Mouse (Mus musculus) frontal cortex, postnatal 10 days (tissue): ENCODE data around the gene Gm10778.

ENCODE experiments used
- DNase-seq, 2 experiments: peaks; one replicate each; pipeline ENCODE4 v3.0.0; 2022; ENCODE audit warnings: low spot score in 2 of 2, mixed read lengths in 1 of 2

The Gm10778 gene

GRCm38 (mm10) chr10:81648803-81649775 is at the start of gene Gm10778:
TSS of gene Gm10778 (plus strand) at chr10:81649059.
- DNase-seq: peak; percentile 74 to 85

DNA sequence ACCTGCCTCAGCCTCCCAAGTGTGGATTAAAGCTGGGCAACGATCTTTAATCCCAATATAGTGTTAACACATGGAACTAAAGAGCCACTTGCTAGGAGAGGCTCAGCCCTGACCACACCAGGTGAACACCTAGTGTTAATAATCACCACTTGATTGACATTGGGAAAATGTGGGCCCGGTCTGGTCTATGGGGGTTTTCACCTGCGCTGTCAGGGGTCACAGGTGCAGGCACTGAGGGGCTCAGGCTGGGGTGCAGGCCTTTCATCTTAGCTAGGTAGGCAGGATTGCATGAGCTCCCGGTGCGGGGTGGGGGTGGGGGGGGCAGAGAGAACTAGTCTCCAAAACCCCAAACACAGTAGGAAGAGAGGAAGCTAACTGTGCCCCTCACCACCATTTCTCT is 49.2 kb upstream of the Gm10778 start:
- no peak for DNase-seq

DNA sequence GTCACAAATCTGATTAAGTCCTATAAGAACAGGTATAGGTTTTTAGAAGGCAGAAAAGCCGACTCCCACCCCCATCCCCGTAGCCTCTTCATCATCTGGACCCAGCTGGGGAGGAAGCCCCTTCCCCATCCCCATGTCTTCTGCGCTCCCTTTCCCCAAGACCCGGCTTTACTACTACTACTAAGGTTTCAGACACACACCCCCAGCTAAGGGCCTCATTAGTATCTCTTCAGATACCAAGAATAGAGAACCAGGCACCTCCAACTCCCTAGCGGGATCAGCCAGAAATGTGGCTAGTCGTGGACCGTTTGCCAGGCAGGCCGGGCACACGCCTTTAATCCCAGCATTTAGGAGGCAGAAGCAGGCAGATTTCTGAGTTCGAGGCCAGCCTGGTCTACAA is 48.8 kb upstream of the Gm10778 start:
- DNase-seq: no peak

DNA sequence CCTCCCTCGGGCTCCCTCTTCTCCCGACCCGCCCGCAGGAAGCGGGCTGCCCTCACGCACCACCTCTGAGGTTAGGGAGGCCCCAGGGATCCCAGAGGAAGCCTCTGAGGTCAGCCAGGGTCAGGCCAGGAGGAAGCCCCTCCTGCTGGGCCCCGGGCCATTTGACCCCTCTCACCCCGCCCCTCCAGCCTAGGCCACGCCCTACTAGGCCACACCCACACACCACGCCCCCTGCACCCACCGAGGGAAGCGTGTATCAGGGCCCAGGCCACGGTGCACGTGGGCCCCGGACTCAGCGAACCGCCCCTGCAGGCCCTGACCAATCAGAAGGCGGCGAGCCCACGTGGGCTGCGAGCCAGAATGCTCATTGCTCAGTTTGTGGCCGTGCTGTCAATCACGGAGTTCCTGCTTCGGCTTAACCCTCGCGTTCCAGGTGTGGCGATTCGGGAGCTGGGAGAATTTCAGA is 48.1 kb upstream of the Gm10778 start, which contains the start of gene Tle6:
Gene Tle6 (minus strand): TSS at position 336 of the 466 bp plus-strand sequence.
- peak; percentile 90 to 93 for DNase-seq

DNA sequence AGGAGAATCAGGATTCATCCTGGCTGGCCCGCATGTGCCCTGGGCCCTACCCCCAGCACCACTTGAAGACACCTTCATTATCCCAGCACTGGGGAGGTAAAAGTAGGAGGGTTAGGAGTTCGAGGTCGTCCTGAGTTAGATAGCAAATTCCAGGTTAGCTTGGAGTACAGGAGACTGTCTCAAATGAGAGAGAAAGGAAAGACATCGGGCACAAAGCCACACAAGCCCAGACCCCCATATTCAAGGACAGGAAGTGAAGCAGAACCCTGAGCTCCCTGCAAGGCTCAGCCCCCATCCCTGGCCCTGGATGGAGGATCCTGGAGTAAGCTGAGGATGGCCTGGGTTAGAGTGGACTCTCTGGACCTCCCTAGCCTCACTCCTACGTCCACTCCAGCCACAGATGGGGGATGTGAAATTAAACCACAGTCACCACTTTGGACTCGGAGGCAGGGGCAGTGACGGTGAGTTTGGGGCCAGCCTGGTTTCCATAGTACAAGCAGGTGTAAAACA is 47.4 kb upstream of the Gm10778 start:
- no peak for DNase-seq

DNA sequence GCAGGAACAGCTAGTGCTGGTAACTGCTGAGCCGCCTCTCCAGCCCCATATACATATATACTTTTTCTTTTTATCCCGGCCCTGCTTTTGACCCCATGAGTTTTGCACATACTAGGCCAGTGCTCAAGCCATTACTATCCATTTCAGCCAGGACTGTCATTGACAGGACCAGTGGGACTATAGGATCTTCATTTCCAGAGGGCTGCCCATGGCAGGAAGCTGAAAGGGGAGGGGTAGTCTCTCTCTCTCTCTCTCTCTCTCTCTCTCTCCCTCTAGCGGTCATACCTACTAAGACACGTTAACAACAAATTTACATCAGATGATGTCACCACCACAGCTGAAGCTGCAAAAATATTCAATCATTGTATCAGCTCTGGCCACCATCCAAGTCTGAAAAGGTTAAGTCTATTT is 46.1 kb upstream of the Gm10778 start:
- no peak for DNase-seq

DNA sequence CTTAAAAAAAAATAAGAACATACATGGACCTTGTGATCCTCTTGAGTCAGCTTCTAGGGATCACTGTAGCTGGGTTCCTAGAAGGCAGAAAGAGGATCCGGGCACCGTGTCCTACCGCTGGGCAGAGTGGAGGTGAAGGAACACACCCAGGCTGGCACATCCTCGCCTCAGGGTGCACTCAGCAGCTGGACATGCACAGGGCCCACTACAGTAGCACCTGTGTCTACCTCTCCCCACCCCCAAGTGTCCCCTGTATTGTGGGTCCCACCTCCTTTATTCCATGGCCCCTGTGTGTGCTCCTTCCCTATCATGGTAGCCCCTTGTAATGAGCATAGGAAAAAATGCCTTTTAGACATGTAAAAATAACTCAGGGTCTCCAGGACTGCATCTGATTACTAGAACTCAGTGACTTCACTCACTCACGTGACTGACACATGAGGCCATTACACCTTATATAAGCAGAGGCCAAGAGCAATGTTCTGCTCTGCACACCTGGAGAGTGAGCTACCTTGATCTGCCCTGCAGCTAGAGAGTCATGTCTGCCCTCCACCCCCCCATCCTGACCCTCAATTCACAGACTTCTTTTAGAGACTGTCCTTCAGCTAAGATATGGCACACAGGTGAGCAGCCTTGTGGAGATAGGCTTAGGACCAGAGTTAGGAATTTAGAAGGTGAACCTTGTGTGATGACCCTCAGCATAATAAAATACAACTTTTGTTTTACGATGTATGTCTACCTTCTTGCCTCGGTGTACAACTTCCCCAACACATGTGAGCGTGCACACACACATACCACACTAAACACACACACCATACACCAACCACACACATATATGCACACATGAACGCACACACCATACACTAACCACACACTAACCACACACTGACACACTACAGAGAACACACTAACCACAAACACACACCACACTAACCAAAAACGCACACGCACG is 44.6 kb upstream of the Gm10778 start:
- no peak for DNase-seq

- peak in 1 of 2 experiments; percentile 85 for DNase-seq
Measured at GRCm38 (mm10) chr10:81604968-81605665, 43.7 kb upstream of the Gm10778 start.

DNA sequence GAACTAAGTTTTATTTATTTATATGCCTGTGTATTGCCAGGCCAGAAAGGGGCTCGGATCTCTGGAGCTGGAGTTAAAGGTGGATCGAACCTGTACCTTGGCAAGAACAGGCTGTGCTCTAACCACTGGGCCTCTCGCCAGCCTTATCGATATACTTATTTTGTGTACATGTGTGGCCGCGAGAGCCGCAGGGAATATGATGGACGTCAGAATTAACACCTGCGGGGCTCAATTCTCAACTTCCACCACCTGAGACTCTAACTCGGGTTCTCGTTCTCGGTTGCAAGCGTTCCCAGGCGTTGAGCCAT is 43.2 kb upstream of the Gm10778 start:
- no peak for DNase-seq

GRCm38 (mm10) chr10:81605974-81606751 is 42.7 kb upstream of the Gm10778 start, which contains the start of gene BC025920:
TSS of gene BC025920 (plus strand) at chr10:81606270.
- DNase-seq: peak; percentile 92 to 93

DNA sequence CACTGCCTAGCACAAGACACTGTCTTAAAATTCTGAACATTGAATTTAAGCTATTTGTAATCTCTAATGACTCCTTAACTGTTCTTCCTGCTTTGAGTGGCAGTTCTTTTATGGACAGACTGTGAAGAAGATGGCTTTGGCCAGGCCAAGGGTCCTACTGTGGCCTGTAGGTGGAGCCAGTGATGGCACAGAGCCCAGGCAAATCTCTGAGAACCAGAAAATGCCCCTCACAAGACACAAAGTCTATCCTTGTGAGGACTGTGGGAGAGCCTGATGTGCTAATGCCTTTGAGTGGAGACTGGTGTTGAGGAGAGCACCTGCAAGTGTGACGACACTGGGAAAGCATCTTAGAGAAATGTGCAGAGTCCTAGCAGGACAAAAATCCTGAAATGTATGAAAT is 40.6 kb upstream of the Gm10778 start:
- no peak for DNase-seq

DNA sequence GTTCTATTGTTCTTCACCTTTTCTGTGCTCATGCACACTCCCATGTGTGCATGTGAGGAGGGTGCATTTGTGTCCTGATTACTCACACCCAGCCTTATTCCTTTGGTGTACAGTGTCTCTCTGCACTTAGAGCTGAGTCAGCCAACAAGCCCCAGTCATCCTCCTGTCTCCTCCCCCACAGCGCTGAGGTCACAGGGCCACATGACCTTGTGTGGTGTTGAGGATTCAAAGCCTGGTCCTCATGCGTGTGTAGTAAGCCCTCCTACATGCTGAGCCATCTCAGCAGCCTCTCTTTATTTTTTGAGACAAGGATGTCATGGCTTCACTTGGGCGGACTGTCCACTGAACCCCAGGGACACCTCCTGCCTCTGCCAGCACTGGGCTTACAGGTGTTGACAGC is 36.1 kb upstream of the Gm10778 start:
- DNase-seq: no peak

DNA sequence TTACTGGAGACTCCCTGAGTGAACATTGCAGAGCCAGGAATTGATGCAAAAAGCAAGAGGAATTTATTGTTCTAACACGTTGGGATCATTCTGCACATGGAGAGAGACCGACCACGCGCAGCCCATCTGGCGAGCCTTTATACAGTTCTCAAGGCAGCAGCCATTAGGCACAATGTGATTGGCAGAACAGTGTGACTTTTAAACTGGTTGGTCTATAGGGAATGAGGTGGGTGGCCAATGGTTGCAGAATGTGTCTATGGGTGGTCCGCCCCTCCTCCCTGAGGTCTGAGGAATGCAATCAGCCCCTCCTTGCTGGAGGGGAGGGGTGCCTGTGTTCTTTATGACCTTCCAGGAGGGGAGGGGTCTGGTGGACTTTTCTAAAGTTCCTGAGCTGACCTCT is 33.4 kb upstream of the Gm10778 start:
- no peak for DNase-seq

- no peak for DNase-seq
Measured at GRCm38 (mm10) chr10:81619976-81620375, 28.9 kb upstream of the Gm10778 start.

DNA sequence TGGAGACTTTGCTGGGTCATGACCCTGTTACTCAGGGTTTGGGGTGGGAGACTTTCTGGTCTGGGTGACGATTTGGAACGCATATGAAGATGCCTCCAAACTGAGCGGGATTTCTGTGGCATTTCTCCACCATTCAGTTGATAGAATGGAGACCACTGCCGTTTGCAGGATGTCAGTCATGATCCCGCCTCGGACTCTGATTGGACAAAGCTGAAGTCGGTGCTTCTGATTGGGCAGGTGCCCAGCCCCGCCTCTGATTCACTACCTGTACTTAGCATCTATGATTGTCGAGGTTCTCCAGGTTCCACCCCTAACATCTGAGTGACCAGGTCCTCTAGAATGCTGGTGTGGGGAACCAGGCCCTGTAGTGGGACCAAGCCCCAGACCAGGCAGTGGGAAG is 28.1 kb upstream of the Gm10778 start:
- DNase-seq: no peak

GRCm38 (mm10) chr10:81623441-81623840 is 25.4 kb upstream of the Gm10778 start:
- no peak for DNase-seq

DNA sequence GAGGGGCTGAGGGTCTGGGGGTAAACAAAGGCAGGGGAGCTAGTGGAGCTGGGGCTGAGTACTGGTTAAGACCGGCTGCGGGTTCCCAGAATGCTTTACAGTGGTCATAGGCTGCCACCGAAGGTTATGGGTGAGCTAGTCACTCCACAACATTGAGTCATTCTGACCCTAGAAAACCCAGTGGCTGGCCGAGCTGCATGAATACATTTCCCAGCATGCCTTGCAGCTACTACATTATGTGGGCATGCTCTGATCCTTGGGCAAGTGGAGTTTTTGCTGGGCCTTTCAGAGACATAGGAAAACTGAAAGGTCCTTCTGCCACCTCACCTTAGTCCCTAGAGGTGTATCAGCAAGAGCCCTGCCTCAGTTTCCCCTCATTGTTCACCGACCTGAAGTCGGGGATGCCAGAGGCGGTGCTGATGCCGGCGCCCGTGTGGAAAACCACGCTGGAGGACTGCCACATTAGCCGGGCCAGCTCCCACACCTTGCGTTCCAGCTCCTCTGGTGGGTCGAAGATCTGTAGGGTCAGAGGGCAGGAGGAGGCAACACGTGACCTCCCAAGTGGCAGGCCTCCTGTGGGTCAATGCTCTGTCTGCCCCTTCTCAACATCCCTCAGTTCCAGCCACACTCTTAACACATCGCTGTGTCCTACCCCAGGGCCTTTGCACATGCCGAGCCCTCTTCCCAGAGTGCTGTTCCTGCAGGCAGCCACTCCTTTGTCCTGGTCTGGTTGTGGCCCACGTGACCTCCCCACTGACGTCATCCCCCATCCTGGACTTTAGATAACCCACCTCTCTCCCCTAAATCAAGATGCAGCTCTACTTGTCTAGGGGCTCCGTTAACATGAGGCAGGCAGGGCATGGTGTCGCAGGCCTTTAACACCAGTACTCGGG is 22.5 kb upstream of the Gm10778 start:
- DNase-seq: no peak

DNA sequence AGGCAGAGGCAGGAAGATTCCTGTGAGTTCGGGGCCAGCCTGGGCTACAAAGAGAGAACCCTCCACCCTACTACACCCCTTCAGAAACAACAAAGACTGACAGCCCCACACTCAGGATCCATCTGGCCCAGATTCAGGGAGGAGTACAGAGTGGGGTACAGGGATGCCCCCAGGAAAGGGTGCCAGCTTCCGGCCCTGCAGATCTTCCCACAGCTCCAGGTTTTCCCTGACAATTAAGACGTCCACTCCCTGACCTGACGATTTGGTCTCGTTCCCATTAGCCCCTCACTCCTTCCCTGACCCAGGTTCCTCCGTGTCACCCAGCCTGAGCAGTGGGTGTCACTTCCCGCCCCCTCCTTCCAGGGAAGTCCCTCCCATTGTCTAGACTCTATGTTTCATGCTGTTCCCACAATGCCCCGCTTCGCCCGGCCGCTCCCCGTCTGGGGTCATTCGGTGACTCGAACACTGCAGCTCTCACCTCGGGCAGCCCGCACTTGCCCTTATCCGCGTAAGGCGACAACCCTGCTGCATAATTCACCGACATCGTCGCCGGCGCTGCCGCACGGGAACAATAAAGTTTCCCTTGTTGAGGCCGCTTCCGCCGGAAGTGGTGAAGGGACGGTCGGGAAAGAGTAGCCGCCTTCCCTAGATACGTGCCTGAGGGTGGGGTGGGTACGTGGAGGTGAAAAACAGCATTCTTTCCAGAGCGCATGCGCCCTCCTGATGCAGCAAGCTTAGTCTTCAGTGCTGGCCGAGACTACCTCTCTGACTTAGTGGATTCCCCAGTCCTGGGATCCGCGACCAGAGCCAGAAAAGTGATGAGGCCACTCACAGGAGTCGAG is 21.6 kb upstream of the Gm10778 start, which contains the start of gene Sirt6:
Gene Sirt6 (minus strand): TSS at position 804 of the 842 bp plus-strand sequence.
- DNase-seq: peak; percentile 89 to 91
